Mouse (Mus musculus) adrenal gland, adult 10 weeks (tissue): ENCODE results near the gene Phactr2. TPM values are rescaled to one million over a fixed set of nuclear protein-coding genes. Genes with fewer than 3 reads are reported as not detected.

Source experiments
- polyA plus RNA-seq: library from polyadenylated mRNA; stranded (reverse); fragments of 350-450 nt; fragmentation: Illumina TruSeq; extraction: RNeasy Lipid Tissue Mini Kit (QIAGEN cat#74804); gene quantifications from one replicate; pipeline ENCODE4 v1.2.3, GENCODE M21; 2014; ENCODE audit warnings: low read depth, low replicate concordance

The Phactr2 gene
- 39.1 TPM for polyA plus RNA-seq

DNA sequence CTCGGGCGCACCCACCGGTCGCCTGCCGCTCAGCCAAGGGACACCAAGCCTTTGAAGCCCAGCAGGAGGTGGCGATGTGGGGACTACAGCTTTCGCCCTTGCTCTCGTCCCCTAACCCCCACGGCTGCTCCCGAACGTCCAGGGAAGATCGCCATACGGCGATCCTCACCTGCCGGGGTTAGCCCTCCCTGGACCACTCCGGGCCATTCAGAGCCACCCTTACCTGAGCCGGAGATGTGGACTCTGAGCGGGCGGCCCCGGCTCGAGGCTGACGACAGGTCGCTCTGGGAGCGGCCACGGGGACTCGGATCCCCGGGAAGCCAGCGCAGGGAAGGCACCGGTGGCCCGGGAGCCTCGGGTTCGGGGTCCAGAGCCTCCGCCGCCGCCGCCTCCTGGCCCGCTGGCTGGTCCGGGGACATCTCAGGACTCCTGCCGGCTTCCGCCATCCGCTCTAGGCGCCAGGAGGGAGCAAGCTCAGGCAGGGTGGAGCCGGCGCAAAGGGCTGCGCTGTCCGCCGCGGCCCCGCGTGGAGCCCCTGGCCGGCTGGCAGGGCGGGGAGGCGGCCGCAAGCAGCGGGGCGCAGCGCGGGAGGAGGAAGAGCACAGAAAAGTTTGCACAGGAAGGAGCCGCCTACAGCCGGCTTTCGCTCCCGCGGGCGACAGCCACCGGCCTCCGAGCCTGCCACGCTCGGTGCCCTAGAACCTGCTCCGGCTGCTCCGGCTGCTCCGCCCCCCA is at the start of gene Phactr2:
Phactr2 (minus strand) TSS at position 580 of the 735 bp plus-strand sequence.

DNA sequence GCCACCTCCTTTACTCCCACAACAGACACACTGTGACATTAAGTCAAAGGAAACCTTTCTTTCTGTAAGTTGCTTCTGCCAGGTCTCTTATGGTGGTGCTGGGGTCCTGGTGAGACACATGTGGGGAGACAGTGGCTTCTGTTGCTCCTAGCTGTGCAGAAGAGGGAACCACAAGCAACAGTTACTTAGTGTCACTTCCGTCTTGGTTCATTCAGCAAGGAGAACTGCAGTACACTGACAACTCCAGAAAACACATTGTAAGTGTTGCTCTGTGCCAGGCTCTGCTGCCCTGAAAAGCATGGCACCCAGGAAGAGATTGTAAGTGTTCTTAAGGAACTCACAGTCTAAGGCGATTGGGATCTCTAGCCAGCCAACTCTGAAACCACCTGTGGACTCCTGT is 25.1 kb upstream of the Phactr2 start, which contains the start of gene Fuca2:
Fuca2 (plus strand) TSS at position 210 of the 400 bp plus-strand sequence.

DNA sequence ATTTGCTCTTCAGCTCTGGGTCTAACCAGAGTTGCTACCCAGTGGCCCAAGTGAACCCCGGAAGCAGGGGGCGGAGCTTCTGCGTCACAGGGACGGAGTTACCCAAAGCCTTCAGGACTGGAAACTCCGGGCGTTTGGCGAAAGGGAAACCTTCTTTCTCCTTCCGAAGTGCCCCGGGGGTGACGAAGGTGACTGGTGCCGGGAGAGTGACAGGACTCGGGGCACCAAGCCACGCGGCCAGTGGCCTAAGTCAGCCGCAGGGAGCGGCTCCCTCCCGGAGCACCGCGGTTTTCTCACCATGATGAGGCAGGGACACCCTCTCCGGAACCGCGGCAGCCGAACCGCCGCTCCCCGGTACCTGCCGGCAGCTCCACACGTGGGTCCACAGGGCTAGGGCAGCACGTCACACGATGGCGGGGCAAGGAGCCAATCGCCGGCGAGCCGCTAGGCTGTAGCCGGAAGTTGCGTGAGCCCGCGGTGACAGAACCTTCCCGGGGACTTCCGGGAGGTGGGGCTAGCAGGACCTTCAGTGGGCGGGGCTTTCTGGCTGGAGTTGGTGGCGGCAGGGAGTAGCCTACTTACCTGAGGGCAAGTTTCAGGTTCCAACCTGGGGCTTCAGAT is 281.4 kb downstream of the Phactr2 start, which contains the start of gene Ltv1:
Ltv1 (minus strand) TSS at position 438 of the 621 bp plus-strand sequence.

DNA sequence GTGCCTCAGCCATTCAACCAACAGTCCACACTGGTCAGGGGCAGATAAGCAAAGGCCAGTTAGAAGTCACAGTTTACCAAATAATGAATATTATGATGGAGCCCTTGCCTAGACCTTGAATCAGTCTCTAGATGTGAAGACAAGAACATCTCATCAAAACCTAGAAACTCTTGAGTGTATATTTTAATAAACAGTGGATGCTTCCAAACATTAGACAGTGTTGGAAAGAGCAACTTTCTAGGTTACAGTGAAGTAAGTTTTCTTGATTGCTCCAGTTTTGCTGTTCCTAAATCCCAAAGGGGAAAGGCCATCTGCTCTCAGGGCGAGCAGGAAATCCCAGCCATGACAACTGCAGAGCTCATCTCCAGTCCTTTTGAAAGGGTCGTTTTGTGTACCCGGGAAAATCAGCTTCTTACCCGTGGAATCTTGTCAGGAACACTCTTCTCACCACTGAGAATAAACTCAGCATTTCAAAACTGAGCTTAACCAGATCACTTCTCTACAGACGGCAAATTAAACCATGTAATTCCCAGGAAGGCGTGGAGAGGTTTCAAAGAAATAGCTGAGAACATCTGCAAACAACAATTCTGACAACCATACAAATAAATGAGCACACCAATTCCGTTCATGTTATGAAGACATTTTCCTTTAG is 296.1 kb downstream of the Phactr2 start, which contains the start of gene Zc2hc1b:
Zc2hc1b (minus strand) TSS at position 51 of the 652 bp plus-strand sequence.

Other genes starting within 250 kb of the Phactr2 start
- 67.6 TPM for gene Fuca2, start 25.1 kb upstream of the Phactr2 start, polyA plus RNA-seq
- 1.6 TPM for gene Adat2, start 78.5 kb upstream of the Phactr2 start, polyA plus RNA-seq
- 84.1 TPM for gene Pex3, start 78.7 kb upstream of the Phactr2 start, polyA plus RNA-seq